Mouse (Mus musculus): ENCODE results near the gene Tceal7. TPM values are rescaled to one million over a fixed set of nuclear protein-coding genes. Genes with fewer than 3 reads are reported as not detected.

Tceal7 gene
- polyA plus RNA-seq, 1 experiment from 2014 or later = 0.95 TPM

- WGBS = 57% methylated on average over 1 of the region's 1 CpGs
- Histone ChIP-seq H3K27ac (ENCODE audit: low read length) (no peak overlapping the region), H3K4me2 (ENCODE audit: low read depth, low read length) (no peak overlapping the region), H3K9me3 (ENCODE audit: control insufficient read depth, low read length) (0 out of 2 replicates have a peak, but pooled peaks cover 3% of the 10 kb centered on the region), H3K4me1 (ENCODE audit: control insufficient read depth, insufficient read depth, low read length) (no peaks in the 10 kb centered on the region), H3K36me3 (ENCODE audit: control insufficient read depth, insufficient read depth, low read length) (no peaks in the 10 kb centered on the region), H3K4me3 (ENCODE audit: low read length) (no peak overlapping the region), H3K27me3 (replicated peaks; ENCODE audit: control insufficient read depth, insufficient read depth, low read length) (no peaks in the 10 kb centered on the region), H3K9ac (ENCODE audit: low read depth, low read length) (no peak overlapping the region)
- ATAC-seq = no peak
Observed at GRCm38 (mm10) chrX:136196873-136197272, 17.7 kb upstream of the Tceal7 start.

GRCm38 (mm10) chrX:136203257-136203656, 11.3 kb upstream of the Tceal7 start:
- Histone ChIP-seq H3K9me3 (ENCODE audit: control insufficient read depth, low read length) (no peaks in the 10 kb centered on the region), H3K9ac (ENCODE audit: low read depth, low read length) (peak overlapping the region; percentile 49; the same call in 1 of the 2 replicates), H3K4me2 (ENCODE audit: low read depth, low read length) (peak overlapping the region; percentile 53), H3K4me1 (ENCODE audit: control insufficient read depth, insufficient read depth, low read length) (no peaks in the 10 kb centered on the region), H3K27ac (ENCODE audit: low read length) (no peak overlapping the region), H3K4me3 (ENCODE audit: low read length) (peak overlapping the region; percentile 47), H3K27me3 (replicated peaks; ENCODE audit: control insufficient read depth, insufficient read depth, low read length) (no peaks in the 10 kb centered on the region), H3K36me3 (ENCODE audit: control insufficient read depth, insufficient read depth, low read length) (no peaks in the 10 kb centered on the region)
- 16% methylated on average over 7 of the region's 7 CpGs for WGBS
- peak; percentile 45 for ATAC-seq

- WGBS = 13% methylated on average over 9 of the region's 9 CpGs
- Histone ChIP-seq H3K4me2 (ENCODE audit: low read depth, low read length) (peak within 1 kb of the TSS; percentile 53), H3K36me3 (ENCODE audit: control insufficient read depth, insufficient read depth, low read length) (no peaks in the 10 kb centered on the region), H3K4me1 (ENCODE audit: control insufficient read depth, insufficient read depth, low read length) (no peaks in the 10 kb centered on the region), H3K27me3 (replicated peaks; ENCODE audit: control insufficient read depth, insufficient read depth, low read length) (no peaks in the 10 kb centered on the region), H3K9ac (ENCODE audit: low read depth, low read length) (peak within 1 kb of the TSS; percentile 49; the same call in 1 of the 2 replicates), H3K27ac (ENCODE audit: low read length) (no peak within 1 kb of the TSS), H3K9me3 (ENCODE audit: control insufficient read depth, low read length) (no peaks in the 10 kb centered on the region), H3K4me3 (ENCODE audit: low read length) (peak within 1 kb of the TSS; percentile 47)
- ATAC-seq = peak; percentile 78
Observed at GRCm38 (mm10) chrX:136203664-136204066, 10.9 kb upstream of the Tceal7 start, which contains the start of gene Tceal5. Gene Tceal5, minus strand, starts transcription at chrX:136203876.

GRCm38 (mm10) chrX:136204406-136204805, 10.2 kb upstream of the Tceal7 start:
- H3K4me1 ChIP-seq (ENCODE audit: control insufficient read depth, insufficient read depth, low read length) = no peaks in the 10 kb centered on the region
- H3K9ac ChIP-seq (ENCODE audit: low read depth, low read length) = no peak overlapping the region
- no peaks in the 10 kb centered on the region for H3K27me3 ChIP-seq (replicated peaks; ENCODE audit: control insufficient read depth, insufficient read depth, low read length)
- no peaks in the 10 kb centered on the region for H3K9me3 ChIP-seq (ENCODE audit: control insufficient read depth, low read length)
- peak; percentile 67 for ATAC-seq
- no peaks in the 10 kb centered on the region for H3K36me3 ChIP-seq (ENCODE audit: control insufficient read depth, insufficient read depth, low read length)
- H3K4me2 ChIP-seq (ENCODE audit: low read depth, low read length) = no peak overlapping the region
- 70% methylated on average over 6 of the region's 6 CpGs for WGBS
- H3K27ac ChIP-seq (ENCODE audit: low read length) = no peak overlapping the region
- no peak overlapping the region for H3K4me3 ChIP-seq (ENCODE audit: low read length)

- H3K4me2 ChIP-seq (ENCODE audit: low read depth, low read length) = no peak overlapping the region
- no peak overlapping the region for H3K4me3 ChIP-seq (ENCODE audit: low read length)
- H3K9ac ChIP-seq (ENCODE audit: low read depth, low read length) = no peak overlapping the region
- no peaks in the 10 kb centered on the region for H3K4me1 ChIP-seq (ENCODE audit: control insufficient read depth, insufficient read depth, low read length)
- H3K36me3 ChIP-seq (ENCODE audit: control insufficient read depth, insufficient read depth, low read length) = no peaks in the 10 kb centered on the region
- ATAC-seq = no peak
- H3K9me3 ChIP-seq (ENCODE audit: control insufficient read depth, low read length) = no peaks in the 10 kb centered on the region
- H3K27ac ChIP-seq (ENCODE audit: low read length) = no peak overlapping the region
- no peaks in the 10 kb centered on the region for H3K27me3 ChIP-seq (replicated peaks; ENCODE audit: control insufficient read depth, insufficient read depth, low read length)
- 57% methylated on average over 2 of the region's 2 CpGs for WGBS
Observed at GRCm38 (mm10) chrX:136213396-136213795, 1.2 kb upstream of the Tceal7 start.

- 45% methylated on average over 1 of the region's 1 CpGs for WGBS
Observed at GRCm38 (mm10) chrX:136216303-136216702, 1.7 kb downstream of the Tceal7 start.

GRCm38 (mm10) chrX:136223714-136224113, 9.1 kb downstream of the Tceal7 start:
- H3K4me3 ChIP-seq (ENCODE audit: low read length) = no peak overlapping the region
- H3K9ac ChIP-seq (ENCODE audit: low read depth, low read length) = no peak overlapping the region
- no peak overlapping the region for H3K4me2 ChIP-seq (ENCODE audit: low read depth, low read length)
- no peaks in the 10 kb centered on the region for H3K27me3 ChIP-seq (replicated peaks; ENCODE audit: control insufficient read depth, insufficient read depth, low read length)
- no peaks in the 10 kb centered on the region for H3K9me3 ChIP-seq (ENCODE audit: control insufficient read depth, low read length)
- no peaks in the 10 kb centered on the region for H3K4me1 ChIP-seq (ENCODE audit: control insufficient read depth, insufficient read depth, low read length)
- H3K27ac ChIP-seq (ENCODE audit: low read length) = no peak overlapping the region
- ATAC-seq = no peak
- WGBS = 80% methylated on average over 6 of the region's 6 CpGs
- no peaks in the 10 kb centered on the region for H3K36me3 ChIP-seq (ENCODE audit: control insufficient read depth, insufficient read depth, low read length)

More at GRCm38 (mm10) chrX:136216303-136216702, 1.7 kb downstream of the Tceal7 start:
- H3K36me3 ChIP-seq (ENCODE audit: control insufficient read depth, insufficient read depth, low read length) = no peaks in the 10 kb centered on the region
- ATAC-seq = no peak
- H3K27me3 ChIP-seq (replicated peaks; ENCODE audit: control insufficient read depth, insufficient read depth, low read length) = no peaks in the 10 kb centered on the region
- no peak overlapping the region for H3K27ac ChIP-seq (ENCODE audit: low read length)
- no peaks in the 10 kb centered on the region for H3K4me1 ChIP-seq (ENCODE audit: control insufficient read depth, insufficient read depth, low read length)
- no peak overlapping the region for H3K4me3 ChIP-seq (ENCODE audit: low read length)
- no peak overlapping the region for H3K9ac ChIP-seq (ENCODE audit: low read depth, low read length)
- H3K9me3 ChIP-seq (ENCODE audit: control insufficient read depth, low read length) = no peaks in the 10 kb centered on the region
- no peak overlapping the region for H3K4me2 ChIP-seq (ENCODE audit: low read depth, low read length)

- Histone ChIP-seq H3K27ac (ENCODE audit: low read length) (no peak overlapping the region), H3K9ac (ENCODE audit: low read depth, low read length) (no peak overlapping the region), H3K36me3 (ENCODE audit: control insufficient read depth, insufficient read depth, low read length) (no peaks in the 10 kb centered on the region), H3K4me3 (ENCODE audit: low read length) (no peak overlapping the region), H3K4me1 (ENCODE audit: control insufficient read depth, insufficient read depth, low read length) (no peaks in the 10 kb centered on the region), H3K27me3 (replicated peaks; ENCODE audit: control insufficient read depth, insufficient read depth, low read length) (no peaks in the 10 kb centered on the region), H3K4me2 (ENCODE audit: low read depth, low read length) (no peak overlapping the region), H3K9me3 (ENCODE audit: control insufficient read depth, low read length) (no peaks in the 10 kb centered on the region)
- WGBS = 41% methylated on average over 5 of the region's 5 CpGs
- no peak for ATAC-seq
Observed at GRCm38 (mm10) chrX:136227768-136228167, 13.2 kb downstream of the Tceal7 start.

- Histone ChIP-seq H3K4me2 (ENCODE audit: low read depth, low read length) (no peak overlapping the region), H3K9ac (ENCODE audit: low read depth, low read length) (no peak overlapping the region), H3K4me1 (ENCODE audit: control insufficient read depth, insufficient read depth, low read length) (no peaks in the 10 kb centered on the region), H3K27me3 (replicated peaks; ENCODE audit: control insufficient read depth, insufficient read depth, low read length) (no peaks in the 10 kb centered on the region), H3K36me3 (ENCODE audit: control insufficient read depth, insufficient read depth, low read length) (no peaks in the 10 kb centered on the region), H3K9me3 (ENCODE audit: control insufficient read depth, low read length) (no peaks in the 10 kb centered on the region), H3K4me3 (ENCODE audit: low read length) (no peak overlapping the region), H3K27ac (ENCODE audit: low read length) (no peak overlapping the region)
- ATAC-seq = no peak
- 54% methylated on average over 3 of the region's 3 CpGs for WGBS
Observed at GRCm38 (mm10) chrX:136238118-136238517, 23.5 kb downstream of the Tceal7 start.

- Histone ChIP-seq H3K9ac (ENCODE audit: low read depth, low read length) (no peak overlapping the region), H3K4me2 (ENCODE audit: low read depth, low read length) (no peak overlapping the region), H3K9me3 (ENCODE audit: control insufficient read depth, low read length) (no peaks in the 10 kb centered on the region), H3K36me3 (ENCODE audit: control insufficient read depth, insufficient read depth, low read length) (no peaks in the 10 kb centered on the region), H3K27me3 (replicated peaks; ENCODE audit: control insufficient read depth, insufficient read depth, low read length) (no peaks in the 10 kb centered on the region), H3K4me3 (ENCODE audit: low read length) (no peak overlapping the region), H3K27ac (ENCODE audit: low read length) (no peak overlapping the region), H3K4me1 (ENCODE audit: control insufficient read depth, insufficient read depth, low read length) (no peaks in the 10 kb centered on the region)
- ATAC-seq = no peak
- WGBS = 83% methylated on average over 2 of the region's 2 CpGs
Observed at GRCm38 (mm10) chrX:136243181-136243580, 28.6 kb downstream of the Tceal7 start.

Measured in intestine, embryonic 16.5 days (tissue).